Mouse (Mus musculus) liver, embryonic 16.5 days (tissue): ENCODE measurements around the gene Csn1s2a. TPM values are rescaled to one million over a fixed set of nuclear protein-coding genes. Genes with fewer than 3 reads are reported as not detected.

Experiments used
- polyA plus RNA-seq: library from polyadenylated mRNA; unstranded; fragments of >200 nt; fragmentation: Nextera tagmentation; extraction: Ambion mirVana; gene quantifications from 2 replicates; pipeline ENCODE4 v1.2.1, GENCODE M21; 2015

The Csn1s2a gene
- polyA plus RNA-seq, 1 experiment from 2014 or later = not detected

Other genes starting within 250 kb of the Csn1s2a start
- 1.6 and 1.7 TPM in 2 replicates for gene Sult1b1, start 236.4 kb upstream of the Csn1s2a start, polyA plus RNA-seq
- 6.0 and 6.4 TPM in 2 replicates for gene Sult1d1, start 205.5 kb upstream of the Csn1s2a start, polyA plus RNA-seq
- not detected in 2 replicates for gene Sult1e1, start 183.0 kb upstream of the Csn1s2a start, polyA plus RNA-seq
- not detected in 2 replicates for gene Csn1s1, start 108.4 kb upstream of the Csn1s2a start, polyA plus RNA-seq
- not detected in 2 replicates for gene Csn2, start 74.9 kb upstream of the Csn1s2a start, polyA plus RNA-seq
- gene Csn1s2b, start 33.5 kb downstream of the Csn1s2a start, polyA plus RNA-seq = not detected in 2 replicates
- not detected in 2 replicates for gene Prr27, start 51.1 kb downstream of the Csn1s2a start, polyA plus RNA-seq
- not detected in 2 replicates for gene Odam, start 110.5 kb downstream of the Csn1s2a start, polyA plus RNA-seq
- not detected in 2 replicates for gene Csn3, start 151.0 kb downstream of the Csn1s2a start, polyA plus RNA-seq
- gene 2310003L06Rik, start 194.9 kb downstream of the Csn1s2a start, polyA plus RNA-seq = not detected in 2 replicates
- not detected in 2 replicates for gene Gm28434, start 194.9 kb downstream of the Csn1s2a start, polyA plus RNA-seq
- not detected in 2 replicates for gene Cabs1, start 204.9 kb downstream of the Csn1s2a start, polyA plus RNA-seq
- gene Smr3a, start 228.0 kb downstream of the Csn1s2a start, polyA plus RNA-seq = not detected in 2 replicates